Mouse (Mus musculus) embryo, embryonic 9.5 days (tissue): ENCODE measurements around the gene H2-Ab1.

Experiments used
- DNase-seq: peaks from one replicate; pipeline ENCODE4 v3.0.0-alpha.2; 2017; ENCODE audit errors: extremely low spot score

The H2-Ab1 gene

DNA sequence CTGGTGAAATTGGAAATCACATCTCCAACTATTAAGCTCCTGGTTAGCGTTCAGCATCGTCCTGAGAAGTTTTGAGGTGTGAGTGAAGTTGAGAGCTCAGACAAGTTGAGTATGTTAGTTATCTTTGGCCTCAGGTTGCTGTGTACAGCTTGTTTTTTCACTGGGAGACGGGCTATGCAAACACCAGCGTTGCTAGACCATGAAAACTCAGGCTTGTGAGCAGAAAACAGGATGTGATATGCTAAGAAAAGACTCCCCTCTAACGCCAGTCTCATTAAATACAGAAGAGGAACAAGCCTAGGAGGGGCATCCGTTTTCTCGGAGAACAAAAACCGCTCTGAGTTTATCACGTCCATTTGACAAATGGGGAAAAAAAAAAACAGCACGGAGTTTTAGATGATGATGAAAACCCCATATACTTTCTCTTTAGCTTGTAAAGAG is 17.9 kb upstream of the H2-Ab1 start:
- no peak for DNase-seq

DNA sequence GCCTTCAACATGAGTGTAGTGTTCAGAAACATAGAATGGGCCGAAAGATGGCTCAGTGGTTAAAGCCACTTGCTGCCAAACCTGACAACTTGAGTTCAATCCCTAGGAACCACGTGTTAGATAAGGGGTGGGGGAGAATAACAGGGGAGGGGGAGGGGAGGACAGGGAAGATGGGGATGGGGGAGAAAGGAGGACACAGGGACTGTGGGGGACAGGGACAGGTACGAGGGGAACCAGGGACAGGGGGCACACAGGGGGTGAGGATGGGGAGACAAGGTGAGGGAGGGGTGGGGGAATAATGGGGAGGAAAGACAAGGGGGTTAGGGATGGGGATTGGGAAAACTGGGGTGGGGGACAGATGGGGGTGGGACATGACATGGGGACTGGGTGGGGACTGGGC is 17.1 kb upstream of the H2-Ab1 start:
- no peak for DNase-seq

DNA sequence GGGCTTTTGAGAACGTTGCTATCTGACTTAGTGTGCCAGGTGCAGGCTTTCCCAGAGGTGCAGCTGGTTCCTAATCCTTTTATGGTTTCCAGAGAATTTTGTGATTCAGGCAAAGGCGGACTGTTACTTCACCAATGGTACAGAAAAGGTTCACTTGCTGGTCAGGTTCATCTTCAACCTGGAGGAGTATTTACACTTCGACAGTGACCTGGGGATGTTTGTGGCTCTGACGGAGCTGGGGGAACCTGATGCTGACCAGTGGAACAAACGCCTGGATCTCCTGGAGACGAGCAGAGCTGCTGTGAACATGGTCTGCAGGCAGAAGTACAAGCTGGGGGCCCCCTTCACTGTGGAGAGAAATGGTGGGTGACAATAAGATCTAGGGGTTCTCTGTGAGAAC is 16.6 kb upstream of the H2-Ab1 start:
- no peak for DNase-seq

DNA sequence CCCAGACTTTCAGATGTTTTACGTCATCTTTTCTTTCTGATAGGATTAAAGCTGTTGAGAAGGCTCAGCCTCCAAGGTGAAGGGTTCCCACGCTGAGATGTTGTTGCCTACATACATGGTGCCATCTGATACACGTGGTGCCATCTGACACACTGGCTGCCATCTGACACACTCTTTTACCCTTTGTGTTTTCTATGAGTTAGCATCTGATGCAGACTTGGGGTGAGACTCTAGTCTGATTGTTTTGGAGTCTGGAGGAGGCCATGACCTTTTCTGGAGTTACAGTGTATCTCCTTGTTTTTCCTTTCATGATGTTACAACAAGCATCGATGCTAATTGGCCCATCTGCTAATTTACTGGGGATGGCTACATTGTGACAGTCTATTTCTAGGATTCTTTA is 12.8 kb upstream of the H2-Ab1 start:
- no peak for DNase-seq

DNA sequence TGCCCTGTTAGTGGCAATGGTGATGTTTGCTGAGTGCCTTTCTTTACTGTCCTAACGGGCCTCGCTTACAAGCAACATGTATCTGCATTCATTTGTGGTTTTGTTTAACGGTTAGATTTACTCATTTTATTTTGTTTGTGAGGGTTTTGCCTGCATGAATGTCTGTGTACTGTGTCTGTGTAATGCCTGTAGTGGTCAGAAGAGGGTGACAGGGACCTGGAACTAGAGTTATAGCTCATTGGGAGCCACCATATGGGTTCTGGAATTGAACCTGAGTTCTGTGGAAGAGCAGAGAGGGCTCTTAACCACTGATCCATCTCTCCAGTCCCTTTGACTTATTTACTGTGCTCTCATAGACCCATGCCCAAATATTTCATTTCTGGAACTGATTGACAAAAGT is 10.4 kb upstream of the H2-Ab1 start:
- DNase-seq, result no peak

DNA sequence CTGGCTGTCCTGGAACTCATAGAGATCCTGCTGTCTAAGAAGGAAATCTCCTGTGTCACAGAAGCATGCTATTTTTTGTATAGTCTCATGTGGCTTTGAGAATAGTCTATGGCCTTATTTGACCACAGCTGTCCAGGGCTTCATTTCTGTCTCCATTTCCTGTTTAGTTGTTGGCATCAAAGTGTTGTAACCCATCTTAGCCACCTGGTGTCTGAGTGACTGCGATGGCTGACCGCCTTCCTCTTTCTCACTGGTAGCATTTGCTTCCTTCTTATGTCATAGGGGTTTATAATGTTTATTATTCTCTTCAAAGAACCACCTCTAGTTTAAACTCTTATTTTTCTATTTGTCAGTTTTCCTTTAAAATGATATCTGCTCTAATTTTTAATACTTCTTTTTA is 8.7 kb upstream of the H2-Ab1 start:
- no peak for DNase-seq

DNA sequence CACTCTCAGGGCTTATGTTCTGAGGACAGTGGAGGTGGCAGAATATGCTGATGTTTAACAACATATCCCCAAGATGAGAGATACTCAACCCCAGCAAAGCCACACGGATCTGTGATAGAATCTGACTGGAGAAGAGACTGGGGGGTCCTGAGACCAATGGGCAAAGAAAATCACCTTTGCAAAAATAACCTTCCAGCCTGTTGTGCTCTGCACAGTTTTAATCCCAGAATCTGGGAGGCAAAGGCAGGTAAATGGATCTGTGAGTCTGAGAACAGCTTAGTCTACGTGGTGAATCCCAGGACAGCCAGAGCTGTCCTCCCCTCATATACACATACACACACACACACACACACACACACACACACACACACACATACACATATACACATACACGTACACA is 8.1 kb upstream of the H2-Ab1 start:
- no peak for DNase-seq

DNA sequence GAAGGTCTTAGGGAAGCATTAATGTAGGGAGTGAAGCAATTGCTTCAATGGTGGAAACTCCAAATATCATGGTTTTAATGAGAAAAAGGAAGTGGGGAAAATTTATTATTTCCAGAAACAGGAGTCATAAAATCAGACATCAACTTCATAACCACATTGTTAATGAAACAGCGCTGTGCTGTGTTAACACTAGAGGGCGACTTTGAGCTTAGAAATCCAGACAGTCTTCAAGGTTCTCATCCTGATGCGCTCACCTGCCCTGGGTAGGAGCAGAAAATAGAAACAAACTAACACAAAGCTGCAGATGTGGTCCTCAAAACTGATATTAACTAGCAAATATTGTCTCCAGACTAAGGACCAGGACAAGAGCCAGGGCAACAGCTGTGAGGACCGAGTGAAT is 7.6 kb upstream of the H2-Ab1 start:
- DNase-seq, result peak; percentile 20

DNA sequence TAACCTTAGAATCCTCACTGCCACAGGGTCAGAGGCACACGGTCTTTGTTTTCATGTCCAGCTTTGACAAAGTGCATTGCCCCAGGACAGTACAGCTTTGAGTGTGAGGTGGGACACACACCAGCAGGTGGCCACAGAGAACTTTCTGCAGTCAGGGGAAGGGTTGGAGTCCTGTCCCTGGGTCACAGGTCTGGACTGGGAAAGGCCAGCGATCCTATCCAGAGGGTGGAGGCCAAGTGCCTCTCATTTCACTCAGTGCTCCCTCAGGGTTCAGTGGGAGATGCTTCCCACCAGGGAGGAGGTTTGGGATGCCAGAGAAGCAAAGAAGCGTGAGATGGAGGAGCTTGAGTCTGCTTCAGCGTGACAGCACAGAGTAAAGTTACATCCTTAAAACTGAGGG is 5.8 kb upstream of the H2-Ab1 start:
- no peak for DNase-seq

DNA sequence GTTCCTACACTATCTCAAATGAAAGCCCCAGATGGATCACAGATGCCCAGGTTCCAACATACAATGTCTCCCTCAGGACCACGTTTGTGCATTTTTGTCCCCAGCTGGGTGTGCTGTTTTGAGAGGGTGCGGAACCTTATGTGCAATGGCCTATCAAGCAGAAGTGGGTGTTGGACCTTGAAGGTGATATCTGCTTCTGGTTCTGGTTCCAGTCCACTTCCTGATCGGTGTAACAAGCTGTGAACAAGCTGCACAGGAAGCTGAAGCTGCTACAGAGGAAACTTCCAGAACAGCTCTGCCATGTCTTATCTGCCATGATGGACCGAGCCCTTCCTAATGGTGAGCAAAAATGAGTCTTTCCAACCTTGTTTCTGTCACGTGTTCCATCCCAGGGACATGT is 988 bp upstream of the H2-Ab1 start:
- DNase-seq, result no peak

DNA sequence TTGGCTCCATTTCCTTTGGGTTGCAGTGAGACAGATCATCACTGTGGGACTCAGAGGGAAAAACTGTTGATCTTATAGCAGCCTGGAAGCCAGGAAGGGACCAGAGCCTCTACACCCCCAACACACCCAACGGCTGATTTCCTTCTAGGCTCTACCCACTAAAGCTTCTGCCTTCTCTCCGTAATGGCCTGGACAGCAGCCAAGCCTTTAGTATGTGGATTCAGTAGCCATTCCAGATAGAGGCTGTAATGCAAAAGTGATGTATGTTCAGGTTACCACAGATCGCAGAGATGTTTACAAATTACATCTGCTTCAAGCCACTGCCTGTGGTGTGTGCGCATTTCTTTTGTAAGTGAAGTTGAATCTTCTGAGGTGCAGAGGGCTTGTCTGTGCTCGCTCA is 3.1 kb downstream of the H2-Ab1 start:
- DNase-seq, result no peak

DNA sequence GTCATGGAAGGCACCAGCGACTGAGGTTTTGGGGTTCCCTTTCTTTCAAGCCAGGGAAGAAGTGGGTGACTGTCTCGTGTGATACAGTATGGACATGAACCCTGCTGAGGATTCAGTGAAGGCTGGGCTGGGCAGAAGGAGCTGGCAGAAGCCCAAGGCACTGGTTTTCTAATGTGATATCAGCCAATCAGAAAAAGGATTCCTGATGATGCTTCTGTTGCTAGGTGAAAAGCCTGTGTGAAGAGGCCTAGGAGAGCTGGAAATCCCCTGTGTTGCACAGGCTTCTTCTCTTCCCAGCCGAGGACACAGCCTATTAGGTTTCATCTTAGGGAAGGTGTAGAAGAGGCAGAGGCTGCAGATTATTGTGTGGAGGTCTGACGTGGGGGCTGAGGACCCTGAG is 4.0 kb downstream of the H2-Ab1 start:
- DNase-seq, result peak; percentile 72

DNA sequence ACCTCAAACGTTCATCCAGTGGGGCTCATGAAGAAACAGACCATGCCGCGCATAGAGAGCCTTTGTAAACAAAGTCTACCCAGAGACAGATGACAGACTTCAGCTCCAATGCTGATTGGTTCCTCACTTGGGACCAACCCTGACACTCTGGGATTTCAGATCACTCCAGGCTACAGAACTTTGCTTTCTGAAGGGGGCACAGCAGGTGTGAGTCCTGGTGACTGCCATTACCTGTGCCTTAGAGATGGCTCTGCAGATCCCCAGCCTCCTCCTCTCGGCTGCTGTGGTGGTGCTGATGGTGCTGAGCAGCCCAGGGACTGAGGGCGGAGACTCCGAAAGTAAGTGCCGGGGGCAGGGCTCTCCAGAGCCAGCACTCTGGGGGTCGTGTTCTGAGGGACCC is 5.6 kb downstream of the H2-Ab1 start:
- peak; percentile 90 for DNase-seq

DNA sequence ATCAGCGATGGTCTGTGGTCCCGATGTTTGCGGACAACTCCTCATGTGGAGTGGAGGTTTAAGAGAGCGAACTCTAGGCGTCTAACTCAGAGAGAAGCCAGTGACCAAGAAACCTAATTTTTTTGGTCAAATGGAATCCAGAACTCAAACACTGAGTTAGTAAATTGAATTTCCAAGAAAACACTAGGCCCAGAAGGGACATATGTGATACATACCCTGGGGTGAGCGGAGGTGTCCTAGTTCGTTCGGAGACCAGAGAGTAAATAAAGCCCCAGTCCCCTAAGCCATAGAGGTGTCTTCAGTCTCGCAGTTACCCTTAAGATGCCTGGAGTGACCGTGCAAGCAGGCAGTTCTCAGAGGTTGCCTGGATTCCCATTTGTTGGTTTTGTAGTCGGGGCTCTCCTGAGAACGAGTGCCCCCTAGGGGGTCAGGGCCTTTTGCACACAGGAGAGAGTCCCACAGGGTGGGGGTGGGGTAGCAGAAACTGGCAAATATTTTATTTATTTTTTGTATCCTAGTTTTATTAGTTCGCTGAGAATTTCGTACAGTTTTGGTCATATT is 6.4 kb downstream of the H2-Ab1 start:
- peak; percentile 62 for DNase-seq

DNA sequence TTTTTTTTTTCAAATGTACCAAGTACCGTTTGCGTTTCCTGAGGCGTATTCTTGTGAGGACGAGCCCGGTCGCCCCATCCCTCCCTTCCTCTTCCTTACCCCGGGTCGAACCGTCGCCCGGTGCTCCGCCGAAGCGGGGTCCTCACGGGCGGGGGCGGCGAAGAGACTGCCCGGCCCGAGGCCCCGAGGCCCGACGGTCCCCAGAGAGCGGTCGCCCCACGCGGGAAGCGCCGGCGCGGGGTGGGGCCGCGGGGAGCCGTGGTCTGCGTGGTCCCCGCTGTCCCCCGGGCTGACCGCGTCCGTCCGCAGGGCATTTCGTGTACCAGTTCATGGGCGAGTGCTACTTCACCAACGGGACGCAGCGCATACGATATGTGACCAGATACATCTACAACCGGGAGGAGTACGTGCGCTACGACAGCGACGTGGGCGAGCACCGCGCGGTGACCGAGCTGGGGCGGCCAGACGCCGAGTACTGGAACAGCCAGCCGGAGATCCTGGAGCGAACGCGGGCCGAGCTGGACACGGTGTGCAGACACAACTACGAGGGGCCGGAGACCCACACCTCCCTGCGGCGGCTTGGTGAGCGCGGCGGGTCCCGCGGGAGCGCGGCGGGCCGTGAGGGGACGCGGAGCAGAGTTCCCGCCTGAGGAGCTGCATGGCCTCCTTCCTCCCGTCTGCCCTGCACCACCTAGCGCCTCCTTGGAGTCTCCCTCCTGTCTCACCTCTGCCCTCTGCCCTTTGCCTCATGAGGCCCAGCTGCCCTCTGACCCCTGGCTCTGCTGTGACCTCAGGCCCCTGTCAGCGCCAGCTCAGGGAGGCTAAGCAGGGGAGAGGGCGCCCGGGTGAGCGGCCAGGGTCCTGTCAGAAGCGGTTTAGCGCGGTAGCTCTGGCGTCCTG is 7.2 kb downstream of the H2-Ab1 start:
- DNase-seq, result peak; percentile 87

DNA sequence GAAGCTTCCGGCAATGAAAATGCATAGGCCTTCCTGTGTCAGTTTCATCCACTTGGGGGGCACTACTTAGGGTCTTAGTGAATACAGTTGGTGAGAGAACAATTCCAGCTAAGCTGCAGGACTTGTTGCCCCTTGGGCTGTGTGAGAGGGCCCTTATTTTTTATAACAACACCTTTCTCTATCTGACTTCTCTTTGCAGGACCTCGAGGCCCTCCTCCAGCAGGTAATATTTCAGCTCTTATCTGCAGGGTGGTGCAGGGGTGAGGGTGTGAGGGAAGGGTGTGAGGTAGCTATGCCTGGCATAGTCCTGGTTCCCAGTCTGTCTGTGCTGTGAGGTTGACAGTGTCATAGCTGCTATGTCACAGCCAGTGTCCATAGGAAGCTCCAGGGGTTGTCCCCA is 10.8 kb downstream of the H2-Ab1 start:
- DNase-seq, result no peak

DNA sequence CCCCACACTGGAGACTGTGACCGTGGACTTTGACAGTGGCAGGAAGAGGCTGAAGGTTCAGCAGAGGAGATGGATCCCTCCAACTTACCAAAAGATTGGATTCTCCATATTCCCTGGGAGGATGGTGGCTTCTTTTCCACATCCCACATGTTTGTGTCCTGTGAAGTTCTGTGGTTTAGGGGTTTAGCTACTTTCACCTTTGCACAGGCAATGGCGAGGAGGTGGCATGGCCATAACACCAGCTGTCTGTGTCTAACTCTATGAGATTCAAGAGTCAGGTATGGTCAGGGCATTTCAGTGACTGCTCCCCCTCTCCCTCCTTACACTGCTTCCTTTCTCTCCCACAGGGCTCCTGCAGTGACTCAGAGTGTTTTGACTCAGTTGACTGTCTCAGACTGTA is 11.3 kb downstream of the H2-Ab1 start:
- DNase-seq, result no peak

DNA sequence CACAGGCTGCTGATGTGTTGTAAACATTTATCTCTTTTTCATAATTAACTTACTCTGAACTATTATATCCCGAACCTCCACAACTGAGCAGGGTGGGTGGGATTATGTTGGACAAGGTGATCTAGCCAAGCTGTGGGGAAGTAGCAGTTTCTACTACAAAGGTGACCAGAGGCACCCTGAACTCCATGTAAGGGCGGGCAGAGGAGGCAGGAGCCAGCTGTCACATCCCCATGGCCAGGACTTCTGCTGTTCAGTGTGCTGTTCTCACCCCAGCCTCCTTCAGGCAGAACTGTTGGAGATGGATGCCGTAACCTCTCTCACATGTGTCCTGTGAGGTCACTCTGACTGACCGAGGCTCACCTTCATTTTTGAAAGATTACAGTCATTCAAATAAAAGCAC is 12.3 kb downstream of the H2-Ab1 start:
- no peak for DNase-seq

DNA sequence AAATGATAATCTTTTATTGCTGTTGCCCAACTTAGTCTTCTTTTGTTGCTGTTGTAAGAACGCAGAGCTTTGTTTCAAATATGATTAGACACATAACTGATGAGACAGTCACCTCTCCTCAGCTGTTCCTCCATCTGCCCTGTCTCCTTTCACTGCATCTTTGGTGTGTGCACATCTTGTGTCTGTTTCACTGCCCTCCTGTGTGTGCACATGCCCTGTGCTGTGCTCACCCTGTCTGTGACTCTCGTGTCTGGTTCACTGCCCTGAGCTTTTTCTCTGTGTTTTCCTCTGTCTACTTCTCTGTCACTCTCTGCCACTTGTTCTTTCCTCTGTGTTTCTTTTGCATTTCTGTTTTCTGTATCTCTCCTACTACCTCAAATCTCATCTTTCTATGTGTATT is 12.7 kb downstream of the H2-Ab1 start:
- DNase-seq, result no peak

DNA sequence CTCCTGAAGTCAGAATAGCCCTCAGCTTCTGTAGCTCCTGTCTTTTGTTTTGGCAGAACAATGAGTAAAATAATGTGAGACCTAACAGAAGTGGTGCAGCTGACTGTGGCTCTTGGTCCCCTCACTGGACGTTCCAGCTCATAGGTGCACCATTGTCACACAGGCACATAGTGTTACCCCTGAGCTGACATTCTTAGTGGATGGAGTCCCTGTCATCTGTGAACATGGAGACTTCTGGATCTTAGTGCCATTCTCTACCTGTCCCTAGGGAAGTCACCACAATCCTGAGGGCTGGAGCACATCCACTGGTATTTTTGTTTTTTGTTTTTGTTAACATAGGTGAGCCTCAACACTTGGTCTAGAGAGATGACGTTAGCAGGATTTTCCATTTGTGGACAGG is 13.5 kb downstream of the H2-Ab1 start:
- no peak for DNase-seq

DNA sequence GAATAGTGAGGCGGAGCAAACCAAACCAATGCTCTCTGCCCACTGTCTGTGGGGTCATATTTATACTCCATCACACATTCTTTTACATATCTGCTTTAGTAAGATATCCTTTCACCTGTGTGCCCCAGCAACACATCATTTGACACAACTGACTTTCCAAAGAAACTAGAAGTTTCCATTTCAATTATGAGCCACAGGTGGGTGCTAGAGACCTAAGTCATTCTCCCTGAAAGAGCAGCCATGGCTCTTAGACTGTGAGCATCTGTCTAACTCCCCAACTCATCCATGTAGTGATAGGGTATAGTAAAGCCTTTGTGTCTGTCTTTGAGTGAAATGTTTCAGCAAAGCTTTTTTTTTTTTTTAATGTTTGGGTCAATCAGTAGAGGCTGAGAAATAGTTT is 14.6 kb downstream of the H2-Ab1 start:
- no peak for DNase-seq

DNA sequence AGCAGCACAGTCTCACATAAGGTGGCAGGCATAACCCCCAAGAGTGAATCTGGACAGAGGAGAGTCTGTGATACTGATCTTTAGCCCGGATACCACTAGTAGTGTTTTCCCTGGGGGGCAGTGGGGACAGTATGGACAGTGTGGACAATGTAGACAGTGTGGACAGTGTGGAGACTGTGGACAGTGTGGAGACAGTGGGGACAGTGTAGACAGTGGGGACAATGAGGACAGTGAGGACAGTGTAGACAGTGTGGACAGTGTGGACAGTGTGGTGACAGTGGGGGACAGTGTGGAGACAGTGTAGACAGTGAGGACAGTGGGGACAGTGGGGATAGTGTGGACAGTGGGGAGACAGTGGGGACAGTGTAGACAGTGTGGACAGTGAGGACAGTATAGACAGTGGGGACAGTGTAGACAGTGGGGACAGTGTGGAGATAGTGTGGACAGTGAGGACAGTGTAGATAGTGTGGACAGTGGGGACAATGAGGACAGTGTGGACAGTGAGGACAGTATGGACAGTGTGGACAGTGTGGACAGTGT is 23.1 kb downstream of the H2-Ab1 start:
- no peak for DNase-seq

DNA sequence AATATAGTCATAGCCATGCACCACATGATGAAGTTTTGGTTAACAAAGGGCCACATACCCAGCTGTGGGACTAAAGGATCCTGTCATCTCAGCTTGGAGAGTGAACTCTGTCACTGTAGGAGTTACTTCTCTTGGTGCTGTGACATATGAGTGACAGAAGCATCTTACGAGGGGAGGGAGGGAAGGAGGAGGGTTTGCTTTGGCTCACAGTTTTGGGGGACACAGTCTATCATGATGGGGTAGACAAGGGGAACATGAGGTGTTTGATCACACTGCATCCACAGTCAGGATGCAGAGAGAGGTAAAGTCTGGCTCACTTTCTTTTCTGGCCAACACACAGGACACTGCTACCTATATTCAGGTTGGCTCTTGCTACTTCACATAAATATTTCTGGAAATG is 24.3 kb downstream of the H2-Ab1 start:
- no peak for DNase-seq
